Mouse (Mus musculus) liver, embryonic 12.5 days (tissue): ENCODE results near the gene Trim40. TPM values are rescaled to one million over a fixed set of nuclear protein-coding genes. Genes with fewer than 3 reads are reported as not detected.

Experiments
- ATAC-seq: fragments of 200-750 bp; cut with Nextera tagmentation; 2 replicates; pipeline ENCODE4 v1.8.0; 2017; ENCODE audit warnings: moderate number of reproducible peaks, mild to moderate bottlenecking, moderate library complexity
- H3K27ac ChIP-seq: fragments of 300-500 bp; sonication (generic); 2 replicates; pipeline ENCODE4 v1.5.1; 2016; ENCODE audit warnings: mild to moderate bottlenecking
- H3K27me3 ChIP-seq: fragments of 300-500 bp; sonication (generic); replicated peaks from 2 replicates; pipeline ENCODE4 v1.6.1; 2016; ENCODE audit warnings: mild to moderate bottlenecking, moderate library complexity
- H3K36me3 ChIP-seq: fragments of 300-500 bp; sonication (generic); 2 replicates; pipeline ENCODE4 v1.6.1; 2016; ENCODE audit warnings: mild to moderate bottlenecking, moderate library complexity
- H3K4me1 ChIP-seq: fragments of 300-500 bp; sonication (generic); 2 replicates; pipeline ENCODE4 v1.6.1; 2016
- H3K4me2 ChIP-seq: fragments of 300-500 bp; sonication (generic); 2 replicates; pipeline ENCODE4 v1.6.1; 2016; ENCODE audit warnings: mild to moderate bottlenecking, moderate library complexity
- H3K4me3 ChIP-seq: fragments of 300-500 bp; sonication (generic); 2 replicates; pipeline ENCODE4 v1.5.1; 2016; ENCODE audit warnings: mild to moderate bottlenecking, moderate library complexity
- H3K9ac ChIP-seq: fragments of 300-500 bp; sonication (generic); 2 replicates; pipeline ENCODE4 v1.6.1; 2016; ENCODE audit warnings: mild to moderate bottlenecking, moderate library complexity
- H3K9me3 ChIP-seq: fragments of 300-500 bp; sonication (generic); replicated peaks from 2 replicates; pipeline ENCODE4 v1.6.1; 2016; ENCODE audit warnings: mild to moderate bottlenecking, moderate library complexity
- WGBS: fragments of 180-500 bp; shearing (Covaris S2); methylation state at CpG from one replicate; pipeline ENCODE4 v1.1.7; 2016; ENCODE audit not compliant: insufficient replicate concordance; 5-methylcytosine and 5-hydroxymethylcytosine counted together
- polyA plus RNA-seq: library from polyadenylated mRNA; unstranded; fragments of >200 nt; fragmentation: Nextera tagmentation; extraction: Ambion mirVana; gene quantifications from 2 replicates; pipeline ENCODE4 v1.2.1, GENCODE M21; 2016

Trim40 gene
- polyA plus RNA-seq, 1 experiment from 2014 or later, result not detected

DNA sequence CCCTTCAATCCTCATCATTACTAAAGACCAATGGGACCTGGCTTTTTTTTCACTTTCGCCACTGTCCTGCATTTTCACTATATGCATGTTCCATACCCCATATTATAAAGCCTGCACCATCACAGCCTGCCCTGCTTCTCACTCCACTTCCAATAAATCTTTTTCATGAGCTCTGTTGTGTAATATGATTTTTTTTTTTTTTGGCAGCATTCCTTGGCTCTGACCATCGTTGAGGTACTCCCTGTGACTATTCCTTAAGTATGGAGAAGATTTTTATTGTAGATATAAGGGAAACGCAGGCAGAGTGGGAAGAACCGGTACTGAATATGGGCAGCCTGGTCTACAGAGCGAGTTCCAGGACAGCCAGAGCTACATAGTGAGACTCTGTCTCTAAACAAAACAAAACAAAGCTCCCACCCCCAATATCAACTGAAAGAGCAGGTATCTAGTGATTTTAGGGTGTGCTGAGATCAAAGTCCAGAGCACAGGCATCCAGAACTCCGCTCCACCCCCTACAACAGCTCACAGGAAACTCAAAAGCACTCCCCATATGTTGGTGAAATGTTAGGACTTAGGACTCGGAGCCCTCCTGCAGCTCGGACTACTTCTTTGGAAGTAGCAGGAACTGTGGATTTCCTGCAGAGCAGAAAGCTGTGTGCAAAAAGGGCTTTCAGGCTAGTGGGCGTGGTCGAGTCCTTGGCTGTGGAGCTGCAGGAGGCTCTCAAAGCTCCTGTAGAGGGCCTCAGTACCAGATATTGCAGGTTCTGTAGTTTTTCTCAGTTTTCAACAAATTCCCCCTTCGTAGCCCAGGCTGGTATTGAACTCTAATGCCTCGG, 54.1 kb downstream of the Trim40 start:
- H3K27ac ChIP-seq, result peak overlapping the region; percentile 82
- WGBS, result 28% methylated on average over 12 of the region's 12 CpGs
- H3K4me1 ChIP-seq, result peaks cover 25% of the 10 kb centered on the region
- peak overlapping the region; percentile 71 for H3K4me3 ChIP-seq
- peak overlapping the region; percentile 93 for H3K4me2 ChIP-seq
- H3K9me3 ChIP-seq, result no peaks in the 10 kb centered on the region
- H3K9ac ChIP-seq, result peak overlapping the region; percentile 73
- no peaks in the 10 kb centered on the region for H3K36me3 ChIP-seq
- peaks cover 26% of the 10 kb centered on the region; the same call in 1 of the 2 replicates for H3K27me3 ChIP-seq
- peak; percentile 11 for ATAC-seq

DNA sequence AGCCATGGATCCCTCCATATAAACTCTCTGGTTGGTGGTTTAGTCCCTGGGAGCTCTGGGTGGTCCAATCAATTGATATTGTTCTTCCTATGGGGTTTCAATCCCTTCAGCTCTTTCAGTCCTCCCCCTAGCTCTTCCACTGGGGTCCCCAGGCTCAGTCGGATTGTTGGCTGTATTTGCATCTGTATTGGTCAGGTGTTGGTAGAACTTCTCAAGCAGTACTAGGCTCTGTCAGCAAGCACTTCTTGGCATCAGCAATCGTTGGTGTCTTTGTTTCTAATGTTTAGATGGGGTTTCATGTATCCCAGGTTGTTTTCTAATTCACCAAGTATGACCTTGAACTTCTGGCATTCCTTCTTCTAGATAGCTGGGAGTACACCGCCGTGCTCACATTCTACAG, 57.2 kb downstream of the Trim40 start:
- H3K36me3 ChIP-seq, result no peaks in the 10 kb centered on the region
- no peak overlapping the region for H3K27ac ChIP-seq
- no peaks in the 10 kb centered on the region for H3K9me3 ChIP-seq
- no peak overlapping the region for H3K4me3 ChIP-seq
- WGBS, result 44% methylated on average over 4 of the region's 4 CpGs
- H3K4me2 ChIP-seq, result no peak overlapping the region
- ATAC-seq, result no peak
- no peak overlapping the region for H3K9ac ChIP-seq
- peaks cover 29% of the 10 kb centered on the region; the same call in 1 of the 2 replicates for H3K27me3 ChIP-seq
- H3K4me1 ChIP-seq, result peaks cover 22% of the 10 kb centered on the region

Other genes starting within 250 kb of the Trim40 start
- gene H2-M9, start 247.5 kb downstream of the Trim40 start, polyA plus RNA-seq, result not detected in 2 replicates
- gene H2-M1, start 217.9 kb downstream of the Trim40 start, polyA plus RNA-seq, result not detected in 2 replicates
- gene H2-M10.5, start 117.2 kb downstream of the Trim40 start, polyA plus RNA-seq, result not detected in 2 replicates
- not detected in 2 replicates for gene H2-M10.6, start 78.0 kb downstream of the Trim40 start, polyA plus RNA-seq
- 14.4 and 16.2 TPM in 2 replicates for gene Trim26, start 53.0 kb downstream of the Trim40 start, polyA plus RNA-seq
- gene Trim15, start 22.9 kb downstream of the Trim40 start, polyA plus RNA-seq, result 0.38 and 0.43 TPM in 2 replicates
- gene Trim10, start 20.5 kb downstream of the Trim40 start, polyA plus RNA-seq, result 227 and 235 TPM in 2 replicates
- not detected in 2 replicates for gene Trim31, start 8.0 kb upstream of the Trim40 start, polyA plus RNA-seq
- not detected in 2 replicates for gene Rnf39, start 52.8 kb upstream of the Trim40 start, polyA plus RNA-seq
- 44.5 and 47.3 TPM in 2 replicates for gene Ppp1r11, start 61.6 kb upstream of the Trim40 start, polyA plus RNA-seq
- gene Znrd1, start 68.4 kb upstream of the Trim40 start, polyA plus RNA-seq, result 32.7 and 33.5 TPM in 2 replicates
- gene Znrd1as, start 68.5 kb upstream of the Trim40 start, polyA plus RNA-seq, result 3.9 and 5.2 TPM in 2 replicates
- gene 2410137M14Rik, start 91.1 kb upstream of the Trim40 start, polyA plus RNA-seq, result not detected in 2 replicates
- gene H2-M5, start 99.4 kb upstream of the Trim40 start, polyA plus RNA-seq, result 0.11 TPM in 1 of 2 replicates, not detected in the other
- 11.2 and 11.8 TPM in 2 replicates for gene Zfp57, start 111.0 kb upstream of the Trim40 start, polyA plus RNA-seq
- not detected in 2 replicates for gene Mog, start 133.3 kb upstream of the Trim40 start, polyA plus RNA-seq
- gene Gabbr1, start 155.8 kb upstream of the Trim40 start, polyA plus RNA-seq, result 1.1 and 1.6 TPM in 2 replicates
- gene Olfr90, start 198.4 kb upstream of the Trim40 start, polyA plus RNA-seq, result not detected in 2 replicates
- gene Olfr91, start 208.2 kb upstream of the Trim40 start, polyA plus RNA-seq, result not detected in 2 replicates
- not detected in 2 replicates for gene Olfr92, start 230.0 kb upstream of the Trim40 start, polyA plus RNA-seq